Mouse (Mus musculus): ENCODE data around the gene Hmx1.

The Hmx1 gene

GRCm38 (mm10) chr5:35398310-35398910 lies 9.5 kb downstream of the Hmx1 start:
- no peak for DNase-seq (ENCODE audit: low spot score)

DNA sequence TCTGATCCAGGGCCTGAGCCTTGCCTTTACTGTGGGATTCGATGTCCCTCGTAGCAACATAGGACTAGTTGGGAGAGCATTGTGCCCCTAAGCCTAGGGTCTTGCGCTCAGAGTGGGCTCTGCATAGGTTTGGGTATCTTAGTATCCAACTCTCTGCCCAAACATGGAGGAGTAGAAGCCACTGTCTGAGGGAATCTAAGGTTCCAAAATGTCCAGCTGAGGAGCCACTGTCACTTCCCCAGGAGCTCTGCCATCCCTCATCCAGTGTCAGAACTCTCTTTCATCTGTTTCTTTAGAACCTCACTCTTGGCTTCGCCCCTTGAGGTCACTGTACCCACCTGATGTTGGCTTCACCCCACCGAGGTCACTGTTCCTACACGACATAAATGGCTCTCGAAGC lies 10.2 kb downstream of the Hmx1 start:
- DNase-seq (ENCODE audit: low spot score), result no peak

GRCm38 (mm10) chr5:35399704-35400320 lies 10.9 kb downstream of the Hmx1 start:
- no peak for DNase-seq (ENCODE audit: low spot score)

DNA sequence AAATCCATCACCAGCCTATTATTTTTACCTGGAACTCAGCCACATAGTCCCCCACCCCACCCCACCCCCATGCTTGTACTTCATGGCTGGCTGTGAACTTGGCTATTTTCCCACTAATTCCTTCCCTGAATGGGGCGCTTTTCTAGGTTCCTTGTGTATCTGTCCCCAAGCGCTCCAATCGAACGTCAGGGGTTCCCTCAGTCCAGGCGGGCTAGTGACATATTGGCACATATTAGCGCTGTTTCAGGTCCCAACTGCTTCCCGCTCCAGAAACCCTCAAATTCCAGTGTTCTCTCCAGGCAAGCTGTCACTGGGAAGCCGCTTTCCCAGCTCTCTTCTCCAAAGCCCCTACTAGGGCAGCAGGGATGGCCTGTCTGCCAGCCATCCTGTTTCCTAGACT lies 12.3 kb downstream of the Hmx1 start:
- no peak for DNase-seq (ENCODE audit: low spot score)

DNA sequence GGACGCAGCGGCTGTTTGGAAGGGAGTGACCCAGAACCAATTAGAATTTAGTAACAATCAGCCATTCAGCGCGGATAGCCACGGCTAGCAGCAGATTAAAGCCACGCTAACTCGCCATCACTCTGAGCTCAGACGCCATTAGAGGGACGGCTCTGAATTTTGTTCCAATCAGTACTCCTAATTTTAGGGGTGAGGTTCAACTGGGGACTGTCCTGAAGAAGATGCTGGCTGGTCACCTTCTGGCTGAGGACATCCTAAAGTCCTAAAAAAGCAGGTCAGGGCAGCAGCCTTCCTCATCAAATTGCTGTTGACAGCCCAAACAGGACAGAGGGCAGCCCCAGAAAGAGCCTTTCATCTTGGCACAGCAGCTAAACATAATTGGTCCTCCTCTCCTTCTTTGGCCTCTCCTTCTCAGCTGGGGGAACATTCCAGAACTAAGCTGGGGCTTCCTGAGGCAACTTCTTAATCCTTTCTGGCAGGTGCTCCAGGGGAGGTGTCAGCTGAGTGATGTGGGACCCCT lies 18.6 kb downstream of the Hmx1 start:
- no peak for DNase-seq (ENCODE audit: low spot score)

- no peak for DNase-seq (ENCODE audit: low spot score)
Measured at GRCm38 (mm10) chr5:35411028-35411427, 22.1 kb downstream of the Hmx1 start.

DNA sequence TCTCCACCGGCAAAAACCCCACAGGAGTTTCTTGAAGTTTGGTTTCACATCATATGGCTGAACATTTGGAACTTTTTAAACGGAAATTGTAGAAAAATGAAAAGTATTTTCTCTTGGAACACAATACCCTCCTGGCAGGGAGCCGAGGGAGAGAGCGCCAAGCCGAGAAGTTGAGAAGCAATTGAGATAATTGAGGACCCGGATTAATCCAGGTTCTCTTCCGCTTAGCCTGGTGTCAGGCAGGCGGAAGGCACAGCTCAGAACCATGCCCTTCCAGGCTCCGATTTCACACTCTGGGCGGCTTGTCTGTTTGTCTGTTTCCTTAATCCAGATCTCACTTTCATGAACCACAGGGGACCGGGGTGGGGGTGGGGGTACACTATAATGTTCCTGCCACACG lies 23.9 kb downstream of the Hmx1 start:
- DNase-seq (ENCODE audit: low spot score), result no peak

GRCm38 (mm10) chr5:35417707-35418106 lies 28.8 kb downstream of the Hmx1 start:
- no peak for DNase-seq (ENCODE audit: low spot score)

GRCm38 (mm10) chr5:35421622-35422021 lies 32.7 kb downstream of the Hmx1 start:
- DNase-seq (ENCODE audit: low spot score), result no peak

- no peak for DNase-seq (ENCODE audit: low spot score)
Measured at GRCm38 (mm10) chr5:35425218-35425617, 36.3 kb downstream of the Hmx1 start.

DNA sequence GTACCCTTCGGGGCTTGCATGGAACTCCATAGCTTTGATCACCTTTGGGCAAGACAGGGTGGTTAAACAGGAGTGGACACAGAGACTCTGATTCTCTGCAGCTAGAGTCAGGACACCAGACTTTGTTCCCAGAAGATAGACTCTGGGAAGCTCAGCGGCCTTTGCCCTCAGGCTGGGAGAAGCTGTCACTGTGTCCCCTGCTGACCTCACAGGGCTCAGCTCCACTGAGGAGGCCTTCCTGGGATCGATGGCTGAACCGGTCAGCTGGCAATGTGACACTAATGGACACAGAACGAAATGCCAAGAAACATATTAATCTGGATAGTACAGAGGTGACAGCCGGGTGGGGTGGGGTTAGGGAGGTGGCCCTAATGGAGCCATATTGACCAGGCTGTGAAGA lies 39.0 kb downstream of the Hmx1 start:
- DNase-seq (ENCODE audit: low spot score), result no peak

GRCm38 (mm10) chr5:35428421-35428820 lies 39.5 kb downstream of the Hmx1 start:
- DNase-seq (ENCODE audit: low spot score), result no peak

GRCm38 (mm10) chr5:35432098-35432497 lies 43.2 kb downstream of the Hmx1 start:
- no peak for DNase-seq (ENCODE audit: low spot score)

- no peak for DNase-seq (ENCODE audit: low spot score)
Measured at GRCm38 (mm10) chr5:35434038-35434437, 45.1 kb downstream of the Hmx1 start.

DNA sequence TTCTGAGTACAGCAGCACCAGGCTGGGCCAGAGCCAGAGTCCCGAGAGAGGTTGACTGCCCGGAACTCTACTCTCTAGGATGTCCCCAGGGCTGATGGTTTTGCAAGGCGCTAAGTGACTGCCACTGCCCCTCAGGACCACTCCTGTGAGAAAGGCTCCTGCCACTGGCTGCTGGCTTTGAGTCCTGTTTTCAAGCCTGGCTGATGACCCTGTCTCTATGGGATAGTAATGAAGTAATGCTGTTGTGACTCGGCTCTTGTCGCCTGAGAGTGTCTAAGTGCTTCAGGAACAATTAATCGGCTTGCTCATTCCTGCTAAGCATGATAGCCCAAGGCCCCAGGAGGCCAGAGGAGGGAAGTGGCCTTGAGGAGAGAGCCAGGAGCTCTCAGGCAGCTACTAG lies 45.8 kb downstream of the Hmx1 start:
- no peak for DNase-seq (ENCODE audit: low spot score)

- DNase-seq (ENCODE audit: low spot score), result no peak
Measured at GRCm38 (mm10) chr5:35438805-35439204, 49.9 kb downstream of the Hmx1 start.

DNA sequence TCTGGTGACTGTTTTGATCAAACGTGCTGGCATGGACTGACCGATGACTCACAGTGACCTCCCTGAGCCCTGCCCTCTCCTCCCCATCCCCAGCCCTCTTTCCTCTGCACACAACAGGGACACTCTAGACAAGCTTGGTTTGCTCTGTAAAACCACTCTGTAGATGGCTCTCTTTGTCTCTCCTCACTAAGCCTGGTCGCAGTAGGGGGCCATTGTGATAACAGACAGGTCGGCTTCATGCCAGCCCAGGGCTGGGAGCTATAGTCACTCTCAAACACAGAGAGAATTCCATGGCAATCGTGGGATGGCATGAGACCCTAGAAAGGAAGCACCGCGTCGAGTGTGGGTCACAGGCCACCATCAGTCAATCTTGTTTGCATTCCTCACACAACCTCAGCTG lies 51.6 kb downstream of the Hmx1 start:
- no peak for DNase-seq (ENCODE audit: low spot score)

- DNase-seq (ENCODE audit: low spot score), result no peak
Measured at GRCm38 (mm10) chr5:35441411-35441810, 52.5 kb downstream of the Hmx1 start.

DNA sequence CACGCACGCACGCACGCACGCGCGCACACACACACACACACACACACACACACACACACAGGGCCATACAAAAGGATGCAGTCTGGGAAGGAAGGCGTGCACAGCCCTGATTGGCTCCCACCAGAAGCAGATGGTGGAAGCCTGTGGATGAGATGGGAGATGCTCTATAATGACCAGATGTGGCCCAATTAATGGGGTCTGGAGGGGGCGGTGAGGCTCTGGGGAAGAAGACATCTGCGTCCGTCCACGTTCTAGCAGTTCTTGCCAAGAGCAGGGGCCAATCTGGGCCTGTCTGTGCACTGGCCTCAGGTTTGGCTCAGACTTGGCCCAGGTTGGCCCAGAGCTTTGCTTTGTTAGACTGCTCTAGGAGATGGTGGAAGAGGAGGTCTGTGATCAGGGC lies 55.8 kb downstream of the Hmx1 start:
- DNase-seq (ENCODE audit: low spot score), result no peak

GRCm38 (mm10) chr5:35447656-35448443 lies 58.9 kb downstream of the Hmx1 start:
- no peak for DNase-seq (ENCODE audit: low spot score)
